ENCODE assay signal across 8 mouse cellular contexts in genomic region chr19:40270351-40271307, GRCm38 (mm10). TPM values are rescaled to one million over a fixed set of nuclear protein-coding genes. Genes with fewer than 3 reads are reported as not detected.
A peak's percentile ranks its signal among the peaks of the same experiment; 100 is the strongest.
DNase-seq lines count a peak whose midpoint lies in the region; ATAC-seq and TF ChIP-seq lines count a peak whose summit lies in the region.

No protein-coding gene starts in this region.

- H3K9me3 ChIP-seq in forebrain, embryonic 10.5 days: no peaks in the 10 kb centered on the region
- no peaks in the 10 kb centered on the region for H3K9me3 ChIP-seq in hindbrain, embryonic 16.5 days (ENCODE audit: control insufficient read depth, low read length)
- H3K9me3 ChIP-seq in lung, embryonic 15.5 days: no peaks in the 10 kb centered on the region

- ATAC-seq in hindbrain, embryonic 16.5 days: peak; percentile 58
- ATAC-seq in lung, embryonic 15.5 days (ENCODE audit: borderline replicate concordance, extremely low read depth, low FRiP score, low TSS enrichment): peak; percentile 25; the same call in 1 of the 2 replicates

- WGBS in forebrain, embryonic 10.5 days: 7% methylated on average over 63 of the region's 63 CpGs
- WGBS in hindbrain, embryonic 16.5 days: 8% methylated on average over 62 of the region's 63 CpGs
- 3% methylated on average over 63 of the region's 63 CpGs for WGBS in lung, embryonic 15.5 days
- WGBS in olfactory bulb, adult 2 months: 7% methylated on average over 63 of the region's 63 CpGs

- H3K9ac ChIP-seq in hindbrain, embryonic 16.5 days (ENCODE audit: low read depth, low read length): peak overlapping the region; percentile 65
- H3K9ac ChIP-seq in lung, embryonic 15.5 days: peak overlapping the region; percentile 77

- peaks cover 42% of the 10 kb centered on the region for H3K27me3 ChIP-seq in forebrain, embryonic 10.5 days (ENCODE audit: poor library complexity, severe bottlenecking)
- H3K27me3 ChIP-seq in hindbrain, embryonic 16.5 days (replicated peaks; ENCODE audit: control insufficient read depth, insufficient read depth, low read length): peaks cover 26% of the 10 kb centered on the region
- peaks cover 4% of the 10 kb centered on the region; the same call in 1 of the 2 replicates for H3K27me3 ChIP-seq in lung, embryonic 15.5 days

- TF ChIP-seq CTCF in olfactory bulb, adult 2 months (IDR thresholded peaks at IDR 0.05; ENCODE audit: insufficient read depth, low read depth, low read length): no peak

- TF ChIP-seq POLR2A in olfactory bulb, adult 2 months (IDR thresholded peaks at IDR 0.05; ENCODE audit: insufficient read depth, low read depth, low read length): no peak

- H3K27ac ChIP-seq in forebrain, embryonic 10.5 days: peak overlapping the region; percentile 83
- H3K27ac ChIP-seq in hindbrain, embryonic 16.5 days (ENCODE audit: low read depth, low read length): no peak overlapping the region
- H3K27ac ChIP-seq in lung, embryonic 15.5 days: peak overlapping the region; percentile 69
- H3K27ac ChIP-seq in olfactory bulb, adult 2 months (ENCODE audit: insufficient read depth, low read depth, low read length): no peak overlapping the region

- peak overlapping the region; percentile 61 for H3K4me3 ChIP-seq in forebrain, embryonic 10.5 days
- H3K4me3 ChIP-seq in hindbrain, embryonic 16.5 days (ENCODE audit: low read length): peak overlapping the region; percentile 62
- H3K4me3 ChIP-seq in lung, embryonic 15.5 days: peak overlapping the region; percentile 75
- H3K4me3 ChIP-seq in olfactory bulb, adult 2 months (ENCODE audit: insufficient read depth, low read depth, low read length): peak overlapping the region; percentile 47

- peak overlapping the region; percentile 100 for H3K4me2 ChIP-seq in hindbrain, embryonic 16.5 days (ENCODE audit: low read length)
- peak overlapping the region; percentile 96 for H3K4me2 ChIP-seq in lung, embryonic 15.5 days

- peak; percentile 33 for DNase-seq in kidney, adult 18-20 months
- DNase-seq in kidney, adult 8-10 months: no peak
- DNase-seq in adrenal gland, adult 18-20 months (ENCODE audit: low spot score in 2 of 2): peak; percentile 33 to 40
- no peak for DNase-seq in forebrain, embryonic 10.5 days (ENCODE audit: extremely low spot score, low spot score)
- no peak for DNase-seq in layer of hippocampus, adult 18-20 months (ENCODE audit: low spot score in 2 of 2)

- H3K4me1 ChIP-seq in forebrain, embryonic 10.5 days: peaks cover 40% of the 10 kb centered on the region
- H3K4me1 ChIP-seq in hindbrain, embryonic 16.5 days (ENCODE audit: control insufficient read depth, insufficient read depth, low read depth, low read length): peaks cover 9% of the 10 kb centered on the region
- H3K4me1 ChIP-seq in lung, embryonic 15.5 days: peaks cover 29% of the 10 kb centered on the region
- peaks cover 13% of the 10 kb centered on the region for H3K4me1 ChIP-seq in olfactory bulb, adult 2 months (ENCODE audit: control insufficient read depth, insufficient read depth, low read length)

- H3K36me3 ChIP-seq in forebrain, embryonic 10.5 days (replicated peaks): no peaks in the 10 kb centered on the region
- H3K36me3 ChIP-seq in hindbrain, embryonic 16.5 days (ENCODE audit: control insufficient read depth, insufficient read depth, low read length): no peaks in the 10 kb centered on the region
- H3K36me3 ChIP-seq in lung, embryonic 15.5 days: no peaks in the 10 kb centered on the region

RNA-seq across cellular contexts. Expression of gene Pdlim1, which starts 1.0 kb away (rescaled TPM):
- 10 to 100 TPM; 19.0 to 22.4 TPM for total RNA-seq in adrenal gland, adult 18-20 months (2021)
- 96.1 and 108 TPM in 2 replicates for polyA plus RNA-seq in forebrain, embryonic 10.5 days (2016; fragmentation: Nextera tagmentation; extraction: Ambion mirVana)
- polyA plus RNA-seq in hindbrain, embryonic 16.5 days (2015; fragmentation: Nextera tagmentation; extraction: Ambion mirVana): 9.9 and 13.9 TPM in 2 replicates
- polyA plus RNA-seq in lung, embryonic 15.5 days (2015; fragmentation: Nextera tagmentation; extraction: Ambion mirVana): 159 and 171 TPM in 2 replicates
- polyA plus RNA-seq in olfactory bulb, adult 2 months (2012; ENCODE audit: insufficient read depth, insufficient read length, low replicate concordance, missing spikeins): not detected in 2 replicates
- total RNA-seq in layer of hippocampus, adult 18-20 months (2021): 10 to 100 TPM; 15.8 to 21.7 TPM

Comparison
In these comparisons a context has a peak if more than half of its experiments do, and no peak if none do; other contexts are left out.
1. DNase-seq: peak in kidney, adult 18-20 months (single experiment) and adrenal gland, adult 18-20 months (2 of 2); none in kidney, adult 8-10 months (0 of 2), forebrain, embryonic 10.5 days (single experiment) and layer of hippocampus, adult 18-20 months (0 of 2).
2. H3K27ac ChIP-seq: peak in forebrain, embryonic 10.5 days (single experiment) and lung, embryonic 15.5 days (single experiment); none in hindbrain, embryonic 16.5 days (single experiment) and olfactory bulb, adult 2 months (single experiment).
3. Peak in every context shown above with its lines, with median percentiles within 50 percentile points of each other: H3K4me3 ChIP-seq.